Mouse (Mus musculus) embryonic facial prominence, embryonic 10.5 days (tissue): ENCODE data around the gene Mfrp. TPM values are rescaled to one million over a fixed set of nuclear protein-coding genes. Genes with fewer than 3 reads are reported as not detected.

ENCODE experiments used
- DNase-seq: peaks from one replicate; pipeline ENCODE4 v3.0.0-alpha.2; 2017; ENCODE audit warnings: low spot score
- H3K27ac ChIP-seq: fragments of 300-500 bp; sonication (generic); replicated peaks from 2 replicates; pipeline ENCODE4 v1.5.1; 2016; ENCODE audit warnings: mild to moderate bottlenecking
- H3K27me3 ChIP-seq: fragments of 300-500 bp; sonication (generic); replicated peaks from 2 replicates; pipeline ENCODE4 v1.6.1; 2016; ENCODE audit warnings: low read depth, mild to moderate bottlenecking; ENCODE audit not compliant: poor library complexity, severe bottlenecking
- H3K36me3 ChIP-seq: fragments of 300-500 bp; sonication (generic); replicated peaks from 2 replicates; pipeline ENCODE4 v1.6.1; 2016; ENCODE audit warnings: mild to moderate bottlenecking, moderate library complexity
- H3K4me1 ChIP-seq: fragments of 300-500 bp; sonication (generic); 2 replicates; pipeline ENCODE4 v1.6.1; 2016
- H3K4me3 ChIP-seq: fragments of 300-500 bp; sonication (generic); 2 replicates; pipeline ENCODE4 v1.5.1; 2016; ENCODE audit warnings: mild to moderate bottlenecking, moderate library complexity
- H3K9me3 ChIP-seq: fragments of 300-500 bp; sonication (generic); 2 replicates; pipeline ENCODE4 v1.6.1; 2016; ENCODE audit warnings: mild to moderate bottlenecking
- WGBS: fragments of 180-500 bp; shearing (Covaris S2); methylation state at CpG from one replicate; pipeline ENCODE4 v1.1.7; 2016; 5-methylcytosine and 5-hydroxymethylcytosine counted together
- polyA plus RNA-seq: library from polyadenylated mRNA; unstranded; fragments of >200 nt; fragmentation: Nextera tagmentation; extraction: Ambion mirVana; gene quantifications from 2 replicates; pipeline ENCODE4 v1.2.1, GENCODE M21; 2016

Mfrp gene
- polyA plus RNA-seq, 1 experiment from 2014 or later = 0.12 TPM

DNA sequence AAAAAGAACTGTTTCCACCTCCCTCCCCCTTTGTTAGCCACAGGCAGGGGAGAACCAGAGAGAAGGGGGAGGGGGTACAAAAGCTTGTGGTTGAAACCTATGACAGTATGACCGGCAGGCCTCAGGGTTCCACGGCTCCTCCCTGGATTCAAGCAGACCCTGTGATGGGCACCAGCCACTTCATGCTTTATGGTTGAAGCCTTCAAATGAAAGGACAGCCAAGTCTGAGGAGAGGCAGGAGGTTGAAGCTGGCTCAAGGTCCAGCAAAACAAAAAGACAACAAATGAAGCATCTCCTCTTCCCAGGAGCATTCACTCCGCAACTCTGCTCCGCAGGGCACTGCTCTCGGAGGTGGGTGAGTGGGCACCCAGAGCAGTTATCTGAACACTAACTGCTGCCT is 41.9 kb downstream of the Mfrp start:
- DNase-seq = no peak
- peaks cover 23% of the 10 kb centered on the region for H3K4me1 ChIP-seq
- no peak overlapping the region for H3K27ac ChIP-seq
- H3K9me3 ChIP-seq = no peaks in the 10 kb centered on the region
- no peak overlapping the region for H3K4me3 ChIP-seq
- 82% methylated on average over 5 of the region's 5 CpGs for WGBS
- H3K27me3 ChIP-seq = no peaks in the 10 kb centered on the region
- peaks cover 81% of the 10 kb centered on the region for H3K36me3 ChIP-seq

DNA sequence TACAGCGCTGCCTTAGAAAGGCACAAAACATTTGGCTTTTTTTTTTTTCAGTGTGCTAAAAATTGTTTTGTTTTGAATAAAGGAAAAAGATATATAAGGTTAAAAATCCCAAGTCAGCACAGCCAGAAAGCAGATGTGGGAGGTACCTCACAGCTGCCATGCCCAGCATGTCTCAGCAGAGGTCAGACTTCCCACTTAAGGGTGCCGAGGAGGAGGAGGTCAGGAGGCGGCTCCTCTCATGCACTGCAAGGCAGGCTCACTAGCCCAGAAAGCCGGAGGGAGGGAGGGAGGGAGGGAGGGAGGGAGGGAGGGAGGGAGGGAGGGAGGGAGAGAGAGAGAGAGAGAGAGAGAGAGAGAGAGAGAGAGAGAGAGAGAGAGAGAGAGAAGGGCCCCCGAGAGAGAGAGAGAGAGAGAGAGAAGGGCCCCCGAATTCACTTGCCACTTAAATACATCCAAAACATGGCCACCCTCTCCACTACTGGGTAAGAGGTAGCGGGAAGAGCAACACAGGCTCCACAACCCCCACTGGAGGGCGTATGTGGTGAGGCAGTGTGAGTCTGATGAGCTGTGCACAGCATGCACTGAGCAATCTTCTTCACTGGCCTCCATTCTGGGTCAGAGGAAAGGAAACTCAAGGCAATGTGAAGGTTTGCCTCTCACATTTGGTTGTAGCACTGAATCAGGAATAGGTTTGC is 42.6 kb downstream of the Mfrp start:
- no peak overlapping the region for H3K4me3 ChIP-seq
- WGBS = 35% methylated on average over 7 of the region's 8 CpGs
- peaks cover 20% of the 10 kb centered on the region for H3K4me1 ChIP-seq
- DNase-seq = no peak
- H3K27me3 ChIP-seq = no peaks in the 10 kb centered on the region
- no peaks in the 10 kb centered on the region for H3K9me3 ChIP-seq
- H3K36me3 ChIP-seq = peaks cover 82% of the 10 kb centered on the region
- H3K27ac ChIP-seq = no peak overlapping the region

DNA sequence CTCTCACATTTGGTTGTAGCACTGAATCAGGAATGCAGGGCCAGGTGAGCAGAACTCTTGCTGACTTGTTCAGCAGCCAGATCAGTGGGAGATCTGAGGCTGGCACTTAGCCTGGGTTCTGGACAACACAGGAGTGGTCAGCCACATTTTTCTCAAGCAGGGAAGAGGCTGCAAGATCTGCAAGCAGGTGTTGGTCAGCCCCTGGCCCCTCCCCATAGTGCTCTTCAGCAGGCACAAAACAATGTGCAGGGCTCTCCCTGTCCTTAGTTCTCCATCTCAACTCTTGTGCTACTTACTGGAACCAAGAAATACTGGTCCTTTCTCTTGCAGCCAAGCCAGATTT is 43.2 kb downstream of the Mfrp start:
- DNase-seq = no peak
- Histone ChIP-seq H3K36me3 (peaks cover 82% of the 10 kb centered on the region), H3K4me3 (no peak overlapping the region), H3K27me3 (no peaks in the 10 kb centered on the region), H3K9me3 (no peaks in the 10 kb centered on the region), H3K27ac (no peak overlapping the region), H3K4me1 (peaks cover 18% of the 10 kb centered on the region; the same call in 1 of the 2 replicates)

GRCm38 (mm10) chr9:44147290-44147689 is 45.8 kb downstream of the Mfrp start:
- Histone ChIP-seq H3K9me3 (no peaks in the 10 kb centered on the region), H3K36me3 (peaks cover 82% of the 10 kb centered on the region), H3K27ac (no peak overlapping the region), H3K27me3 (no peaks in the 10 kb centered on the region), H3K4me3 (no peak overlapping the region), H3K4me1 (peaks cover 11% of the 10 kb centered on the region; the same call in 1 of the 2 replicates)
- WGBS = 69% methylated on average over 3 of the region's 3 CpGs
- no peak for DNase-seq

Other genes with a start within 250 kb of the Mfrp start
- gene Thy1, start 58.3 kb upstream of the Mfrp start, polyA plus RNA-seq = 0.39 and 0.41 TPM in 2 replicates
- gene Usp2, start 34.7 kb upstream of the Mfrp start, polyA plus RNA-seq = 10.7 and 12.0 TPM in 2 replicates
- gene C1qtnf5, start 5.5 kb downstream of the Mfrp start, polyA plus RNA-seq = 0.27 and 0.75 TPM in 2 replicates
- gene Gm49380, start 11.8 kb downstream of the Mfrp start, polyA plus RNA-seq = 0.31 and 0.49 TPM in 2 replicates
- 80.1 and 80.9 TPM in 2 replicates for gene Rnf26, start 11.8 kb downstream of the Mfrp start, polyA plus RNA-seq
- 11.2 and 12.3 TPM in 2 replicates for gene Mcam, start 32.7 kb downstream of the Mfrp start, polyA plus RNA-seq
- 25.4 and 25.5 TPM in 2 replicates for gene Cbl, start 132.3 kb downstream of the Mfrp start, polyA plus RNA-seq
- not detected in 2 replicates for gene Ccdc153, start 138.9 kb downstream of the Mfrp start, polyA plus RNA-seq
- gene Pdzd3, start 149.7 kb downstream of the Mfrp start, polyA plus RNA-seq = 0.09 TPM in 1 of 2 replicates, not detected in the other
- 1.9 and 2.4 TPM in 2 replicates for gene Nlrx1, start 166.9 kb downstream of the Mfrp start, polyA plus RNA-seq
- gene Abcg4, start 186.9 kb downstream of the Mfrp start, polyA plus RNA-seq = 2.6 and 3.1 TPM in 2 replicates
- gene Hinfp, start 203.9 kb downstream of the Mfrp start, polyA plus RNA-seq = 29.6 and 31.4 TPM in 2 replicates
- gene C2cd2l, start 218.6 kb downstream of the Mfrp start, polyA plus RNA-seq = 6.8 and 7.8 TPM in 2 replicates
- 53.8 and 53.9 TPM in 2 replicates for gene Dpagt1, start 224.3 kb downstream of the Mfrp start, polyA plus RNA-seq
- gene H2afx, start 233.0 kb downstream of the Mfrp start, polyA plus RNA-seq = 601 and 615 TPM in 2 replicates
- 167 and 175 TPM in 2 replicates for gene Hmbs, start 242.5 kb downstream of the Mfrp start, polyA plus RNA-seq